Mouse (Mus musculus): ENCODE data around the gene Acsl5. TPM values are rescaled to one million over a fixed set of nuclear protein-coding genes. Genes with fewer than 3 reads are reported as not detected.

The Acsl5 gene
- polyA plus RNA-seq, 1 experiment: 82.2 TPM

GRCm38 (mm10) chr19:55273340-55273739 is 21.6 kb downstream of the Acsl5 start:
- Histone ChIP-seq H3K4me3 (replicated peaks; ENCODE audit: control insufficient read depth, low read depth, low read length) (no peak overlapping the region), H3K27ac (ENCODE audit: control insufficient read depth, insufficient read depth, low read depth, low read length, poor library complexity) (no peak overlapping the region), H3K4me1 (ENCODE audit: control insufficient read depth, insufficient read depth, low read length) (peaks cover 2% of the 10 kb centered on the region; the same call in 1 of the 2 replicates)
- no peak for TF ChIP-seq POLR2A (IDR thresholded peaks at IDR 0.05; ENCODE audit: borderline replicate concordance, control insufficient read depth, low read depth, low read length)
- no peak for TF ChIP-seq CTCF (IDR thresholded peaks at IDR 0.05; ENCODE audit: control insufficient read depth, insufficient read depth, low read length)
- 54% methylated on average over 6 of the region's 6 CpGs for WGBS

DNA sequence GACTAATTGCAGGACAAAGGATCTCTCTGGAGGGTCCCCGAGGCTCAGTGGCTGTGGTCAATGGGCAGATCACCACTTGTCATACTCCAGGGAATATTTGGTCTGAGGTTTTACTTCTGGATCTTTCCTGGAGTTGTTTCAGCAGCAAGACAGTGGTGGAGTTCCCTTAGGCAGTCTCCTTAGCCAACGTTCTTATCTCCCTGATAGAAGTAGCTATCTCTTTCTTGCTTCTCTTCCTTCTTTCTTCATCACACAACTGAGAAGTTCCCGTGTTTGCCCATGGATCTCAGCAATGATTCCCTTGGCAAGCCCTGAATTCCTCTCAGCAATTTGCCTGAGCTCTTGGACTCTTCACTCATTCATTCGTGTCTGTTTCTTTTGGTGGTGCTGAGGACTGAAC is 24.4 kb downstream of the Acsl5 start:
- no peak overlapping the region for H3K27ac ChIP-seq (ENCODE audit: control insufficient read depth, insufficient read depth, low read depth, low read length, poor library complexity)
- H3K4me1 ChIP-seq (ENCODE audit: control insufficient read depth, insufficient read depth, low read length): peaks cover 2% of the 10 kb centered on the region; the same call in 1 of the 2 replicates
- no peak overlapping the region for H3K4me3 ChIP-seq (replicated peaks; ENCODE audit: control insufficient read depth, low read depth, low read length)
- 78% methylated on average over 4 of the region's 4 CpGs for WGBS
- TF ChIP-seq CTCF (IDR thresholded peaks at IDR 0.05; ENCODE audit: control insufficient read depth, insufficient read depth, low read length): no peak
- TF ChIP-seq POLR2A (IDR thresholded peaks at IDR 0.05; ENCODE audit: borderline replicate concordance, control insufficient read depth, low read depth, low read length): no peak

GRCm38 (mm10) chr19:55276770-55277169 is 25.0 kb downstream of the Acsl5 start:
- H3K27ac ChIP-seq (ENCODE audit: control insufficient read depth, insufficient read depth, low read depth, low read length, poor library complexity): no peak overlapping the region
- peaks cover 2% of the 10 kb centered on the region; the same call in 1 of the 2 replicates for H3K4me1 ChIP-seq (ENCODE audit: control insufficient read depth, insufficient read depth, low read length)
- WGBS: 74% methylated on average over 3 of the region's 3 CpGs
- no peak overlapping the region for H3K4me3 ChIP-seq (replicated peaks; ENCODE audit: control insufficient read depth, low read depth, low read length)
- TF ChIP-seq CTCF (IDR thresholded peaks at IDR 0.05; ENCODE audit: control insufficient read depth, insufficient read depth, low read length) (no peak), POLR2A (IDR thresholded peaks at IDR 0.05; ENCODE audit: borderline replicate concordance, control insufficient read depth, low read depth, low read length) (no peak)

DNA sequence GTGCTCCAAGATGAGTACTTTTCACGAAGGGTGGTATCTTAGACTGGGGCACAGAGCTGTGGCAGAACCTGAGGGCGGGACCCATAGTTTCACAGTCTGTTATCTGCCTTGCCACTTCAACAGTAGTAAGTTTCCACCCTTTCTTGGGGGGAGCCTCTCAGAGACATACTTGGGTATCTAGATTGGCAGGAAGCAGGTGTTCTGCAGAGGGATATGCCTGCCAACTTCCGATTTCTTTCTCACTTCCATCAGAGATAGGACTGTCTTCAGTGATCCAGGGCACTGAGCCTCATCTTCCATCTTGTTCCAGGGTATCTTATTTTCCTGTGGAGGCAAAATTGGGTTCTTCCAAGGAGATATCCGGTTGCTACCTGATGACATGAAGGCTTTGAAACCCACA is 32.4 kb downstream of the Acsl5 start:
- peak overlapping the region; percentile 36; the same call in 1 of the 2 replicates for H3K27ac ChIP-seq (ENCODE audit: control insufficient read depth, insufficient read depth, low read depth, low read length, poor library complexity)
- WGBS: 67% methylated on average over 4 of the region's 4 CpGs
- TF ChIP-seq POLR2A (IDR thresholded peaks at IDR 0.05; ENCODE audit: borderline replicate concordance, control insufficient read depth, low read depth, low read length) (no peak), CTCF (IDR thresholded peaks at IDR 0.05; ENCODE audit: control insufficient read depth, insufficient read depth, low read length) (no peak)

GRCm38 (mm10) chr19:55286034-55286433 is 34.3 kb downstream of the Acsl5 start:
- no peak overlapping the region for H3K27ac ChIP-seq (ENCODE audit: control insufficient read depth, insufficient read depth, low read depth, low read length, poor library complexity)
- 75% methylated on average over 4 of the region's 4 CpGs for WGBS
- TF ChIP-seq POLR2A (IDR thresholded peaks at IDR 0.05; ENCODE audit: borderline replicate concordance, control insufficient read depth, low read depth, low read length) (no peak), CTCF (IDR thresholded peaks at IDR 0.05; ENCODE audit: control insufficient read depth, insufficient read depth, low read length) (no peak)
- H3K4me3 ChIP-seq (replicated peaks; ENCODE audit: control insufficient read depth, low read depth, low read length): no peak overlapping the region
- no peaks in the 10 kb centered on the region; the same call in 1 of the 2 replicates for H3K4me1 ChIP-seq (ENCODE audit: control insufficient read depth, insufficient read depth, low read length)

More for the DNA sequence above, 32.4 kb downstream of the Acsl5 start:
- Histone ChIP-seq H3K4me1 (ENCODE audit: control insufficient read depth, insufficient read depth, low read length) (no peaks in the 10 kb centered on the region; the same call in 1 of the 2 replicates), H3K4me3 (replicated peaks; ENCODE audit: control insufficient read depth, low read depth, low read length) (no peak overlapping the region)

DNA sequence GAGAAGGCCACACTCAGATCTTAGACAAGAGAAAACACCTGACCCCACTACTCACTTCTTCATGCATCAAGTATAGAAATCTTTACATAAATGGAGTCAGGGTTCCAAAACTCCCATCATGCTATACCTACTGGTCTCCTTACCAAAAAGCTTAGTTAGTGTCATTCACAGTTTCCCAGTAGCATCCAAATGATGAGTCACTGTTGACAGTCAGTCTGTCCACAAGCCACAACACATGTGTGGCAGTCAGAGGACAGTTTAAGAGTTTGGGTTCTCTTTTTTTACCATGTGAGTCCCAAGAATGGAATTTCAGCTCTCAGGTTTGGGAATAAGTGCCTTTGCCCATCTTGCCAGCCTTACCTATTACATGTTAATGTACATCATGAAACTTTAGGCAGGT is 37.2 kb downstream of the Acsl5 start:
- H3K27ac ChIP-seq (ENCODE audit: control insufficient read depth, insufficient read depth, low read depth, low read length, poor library complexity): no peak overlapping the region
- no peak overlapping the region for H3K4me3 ChIP-seq (replicated peaks; ENCODE audit: control insufficient read depth, low read depth, low read length)
- no peak for TF ChIP-seq CTCF (IDR thresholded peaks at IDR 0.05; ENCODE audit: control insufficient read depth, insufficient read depth, low read length)
- TF ChIP-seq POLR2A (IDR thresholded peaks at IDR 0.05; ENCODE audit: borderline replicate concordance, control insufficient read depth, low read depth, low read length): no peak
- no peaks in the 10 kb centered on the region for H3K4me1 ChIP-seq (ENCODE audit: control insufficient read depth, insufficient read depth, low read length)

DNA sequence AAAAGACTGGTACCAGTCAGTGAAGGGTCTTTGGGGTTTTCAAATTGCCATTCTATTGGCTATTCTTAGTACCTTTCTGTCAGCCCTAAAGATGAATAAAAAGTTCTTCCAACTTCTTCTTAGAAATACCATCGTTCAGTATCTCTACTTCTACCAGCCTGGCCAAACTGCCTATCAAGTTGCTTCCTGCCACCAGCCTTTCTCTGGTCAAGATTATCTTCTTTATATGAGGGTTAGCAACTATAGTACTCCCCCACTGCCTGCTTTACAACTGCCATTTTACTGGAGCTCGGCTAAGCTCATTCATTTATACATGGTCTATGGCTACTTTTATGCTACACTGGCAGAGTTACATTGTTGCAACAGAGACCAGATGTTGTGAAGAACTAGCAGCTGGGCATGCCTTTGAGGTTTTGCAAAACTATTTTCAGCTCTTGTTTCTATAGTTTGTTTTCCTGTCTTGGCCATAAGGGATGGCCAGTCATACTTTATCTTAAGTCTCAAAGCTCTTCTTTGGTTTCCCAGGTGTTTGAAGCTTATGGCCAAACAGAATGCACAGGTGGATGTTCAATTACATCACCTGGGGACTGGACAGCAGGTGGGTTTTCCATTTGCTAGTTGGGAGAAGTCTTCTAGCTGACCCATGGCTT is 39.0 kb downstream of the Acsl5 start:
- no peak overlapping the region for H3K4me3 ChIP-seq (replicated peaks; ENCODE audit: control insufficient read depth, low read depth, low read length)
- TF ChIP-seq POLR2A (IDR thresholded peaks at IDR 0.05; ENCODE audit: borderline replicate concordance, control insufficient read depth, low read depth, low read length): no peak
- no peak for TF ChIP-seq CTCF (IDR thresholded peaks at IDR 0.05; ENCODE audit: control insufficient read depth, insufficient read depth, low read length)
- H3K27ac ChIP-seq (ENCODE audit: control insufficient read depth, insufficient read depth, low read depth, low read length, poor library complexity): no peak overlapping the region
- WGBS: 53% methylated on average over 2 of the region's 2 CpGs
- no peaks in the 10 kb centered on the region; the same call in 1 of the 2 replicates for H3K4me1 ChIP-seq (ENCODE audit: control insufficient read depth, insufficient read depth, low read length)

DNA sequence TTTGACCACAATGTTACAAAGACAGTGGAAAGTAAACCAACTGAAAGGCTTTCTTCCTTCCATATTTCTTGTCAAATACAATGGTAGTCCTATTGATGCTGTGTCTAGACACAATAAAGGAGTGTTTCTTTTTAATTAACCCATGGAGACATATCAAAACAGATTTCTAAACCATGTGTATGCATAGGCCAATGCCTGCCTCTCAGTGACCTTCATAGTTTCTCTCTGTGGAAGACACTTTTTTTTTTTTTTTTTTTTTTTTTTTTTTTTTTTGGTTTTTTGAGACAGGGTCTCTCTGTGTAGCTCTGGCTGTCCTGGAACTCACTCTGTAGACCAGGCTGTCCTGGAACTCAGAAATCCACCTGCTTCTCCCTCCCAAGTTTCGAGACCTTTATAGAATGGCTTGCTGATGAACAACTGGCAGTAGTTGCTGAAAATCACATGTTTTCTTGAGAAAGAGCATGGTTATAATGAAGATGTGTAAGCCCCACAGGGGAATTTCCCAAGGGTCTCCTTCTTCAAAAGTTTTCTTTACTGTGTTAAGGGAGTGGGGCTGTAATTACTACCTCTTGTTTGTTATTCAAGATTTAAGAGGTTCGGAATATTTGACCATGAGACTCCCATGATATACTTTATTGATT is 40.6 kb downstream of the Acsl5 start:
- H3K4me3 ChIP-seq (replicated peaks; ENCODE audit: control insufficient read depth, low read depth, low read length): no peak overlapping the region
- no peaks in the 10 kb centered on the region; the same call in 1 of the 2 replicates for H3K4me1 ChIP-seq (ENCODE audit: control insufficient read depth, insufficient read depth, low read length)
- no peak overlapping the region for H3K27ac ChIP-seq (ENCODE audit: control insufficient read depth, insufficient read depth, low read depth, low read length, poor library complexity)
- WGBS: 79% methylated on average over 2 of the region's 2 CpGs
- TF ChIP-seq POLR2A (IDR thresholded peaks at IDR 0.05; ENCODE audit: borderline replicate concordance, control insufficient read depth, low read depth, low read length) (no peak), CTCF (IDR thresholded peaks at IDR 0.05; ENCODE audit: control insufficient read depth, insufficient read depth, low read length) (no peak)

All from bone marrow, adult 2 months (tissue).